Mouse (Mus musculus) limb, embryonic 10.5 days (tissue): ENCODE data around the gene Shld2. TPM values are rescaled to one million over a fixed set of nuclear protein-coding genes. Genes with fewer than 3 reads are reported as not detected.
A peak's percentile ranks its signal among the peaks of the same experiment; 100 is the strongest.

Experiments used
- DNase-seq: peaks from one replicate; pipeline ENCODE4 v3.0.0-alpha.2; 2017; ENCODE audit warnings: low spot score
- H3K27ac ChIP-seq: fragments of 300-500 bp; sonication (generic); 2 replicates; pipeline ENCODE4 v1.5.1; 2016; ENCODE audit warnings: mild to moderate bottlenecking
- H3K27me3 ChIP-seq: fragments of 300-500 bp; sonication (generic); 2 replicates; pipeline ENCODE4 v1.6.1; 2016; ENCODE audit warnings: low read depth, mild to moderate bottlenecking; ENCODE audit not compliant: poor library complexity, severe bottlenecking
- H3K36me3 ChIP-seq: fragments of 300-500 bp; sonication (generic); 2 replicates; pipeline ENCODE4 v1.6.1; 2016; ENCODE audit warnings: mild to moderate bottlenecking, moderate library complexity
- H3K4me1 ChIP-seq: fragments of 300-500 bp; sonication (generic); 2 replicates; pipeline ENCODE4 v1.6.1; 2016
- H3K4me3 ChIP-seq: fragments of 300-500 bp; sonication (generic); 2 replicates; pipeline ENCODE4 v1.5.1; 2016; ENCODE audit warnings: mild to moderate bottlenecking, moderate library complexity
- H3K9me3 ChIP-seq: fragments of 300-500 bp; sonication (generic); replicated peaks from 2 replicates; pipeline ENCODE4 v1.6.1; 2016; ENCODE audit warnings: mild to moderate bottlenecking
- WGBS: fragments of 180-500 bp; shearing (Covaris S2); methylation state at CpG from one replicate; pipeline ENCODE4 v1.1.7; 2016; 5-methylcytosine and 5-hydroxymethylcytosine counted together
- polyA plus RNA-seq: library from polyadenylated mRNA; unstranded; fragments of >200 nt; fragmentation: Nextera tagmentation; extraction: Ambion mirVana; gene quantifications from 2 replicates; pipeline ENCODE4 v1.2.1, GENCODE M21; 2016

Shld2 gene
- polyA plus RNA-seq, 1 experiment from 2014 or later, result 9.6 TPM

- no peaks in the 10 kb centered on the region for H3K36me3 ChIP-seq
- DNase-seq, result no peak
- H3K27me3 ChIP-seq, result peaks cover 48% of the 10 kb centered on the region
- no peak overlapping the region for H3K27ac ChIP-seq
- no peaks in the 10 kb centered on the region for H3K9me3 ChIP-seq
- peaks cover 9% of the 10 kb centered on the region for H3K4me1 ChIP-seq
- H3K4me3 ChIP-seq, result no peak overlapping the region
- 73% methylated on average over 5 of the region's 5 CpGs for WGBS
Observed at GRCm38 (mm10) chr14:34221416-34222077, 88.7 kb downstream of the Shld2 start.

GRCm38 (mm10) chr14:34220426-34220825 is 89.9 kb downstream of the Shld2 start:
- Histone ChIP-seq H3K27ac (no peak overlapping the region), H3K27me3 (peaks cover 48% of the 10 kb centered on the region), H3K4me1 (peaks cover 7% of the 10 kb centered on the region), H3K4me3 (no peak overlapping the region), H3K36me3 (no peaks in the 10 kb centered on the region), H3K9me3 (no peaks in the 10 kb centered on the region)
- WGBS, result 78% methylated on average over 5 of the region's 5 CpGs
- no peak for DNase-seq

- Histone ChIP-seq H3K27me3 (peaks cover 48% of the 10 kb centered on the region), H3K4me1 (peaks cover 7% of the 10 kb centered on the region), H3K27ac (0 out of 2 replicates have a peak overlapping the region, but pooled peaks have one; percentile 40), H3K4me3 (peak overlapping the region; percentile 51), H3K9me3 (no peaks in the 10 kb centered on the region), H3K36me3 (no peaks in the 10 kb centered on the region)
- peak; percentile 44 for DNase-seq
- 3% methylated on average over 29 of the region's 29 CpGs for WGBS
Observed at GRCm38 (mm10) chr14:34219786-34220198, 90.5 kb downstream of the Shld2 start.

- no peak for DNase-seq
- peaks cover 7% of the 10 kb centered on the region for H3K4me1 ChIP-seq
- no peaks in the 10 kb centered on the region for H3K36me3 ChIP-seq
- 0 out of 2 replicates have a peak within 1 kb of the TSS, but pooled peaks have one; percentile 40 for H3K27ac ChIP-seq
- H3K4me3 ChIP-seq, result peak within 1 kb of the TSS; percentile 51
- 53% methylated on average over 6 of the region's 6 CpGs for WGBS
- H3K9me3 ChIP-seq, result no peaks in the 10 kb centered on the region
- H3K27me3 ChIP-seq, result peaks cover 48% of the 10 kb centered on the region
Observed at GRCm38 (mm10) chr14:34219295-34219694, 91.0 kb downstream of the Shld2 start, which contains the start of gene Syt15. Gene Syt15, plus strand, starts transcription at chr14:34219595.

GRCm38 (mm10) chr14:34215451-34216127 is 94.7 kb downstream of the Shld2 start:
- no peaks in the 10 kb centered on the region for H3K36me3 ChIP-seq
- H3K27me3 ChIP-seq, result peaks cover 28% of the 10 kb centered on the region
- no peak for DNase-seq
- peaks cover 7% of the 10 kb centered on the region for H3K4me1 ChIP-seq
- 77% methylated on average over 6 of the region's 6 CpGs for WGBS
- H3K4me3 ChIP-seq, result no peak overlapping the region
- H3K27ac ChIP-seq, result no peak overlapping the region
- no peaks in the 10 kb centered on the region for H3K9me3 ChIP-seq

- DNase-seq, result no peak
- Histone ChIP-seq H3K36me3 (no peaks in the 10 kb centered on the region), H3K9me3 (no peaks in the 10 kb centered on the region), H3K4me3 (no peak overlapping the region), H3K4me1 (no peaks in the 10 kb centered on the region), H3K27me3 (no peaks in the 10 kb centered on the region), H3K27ac (no peak overlapping the region)
- 90% methylated on average over 4 of the region's 4 CpGs for WGBS
Observed at GRCm38 (mm10) chr14:34209942-34210341, 100.4 kb downstream of the Shld2 start.

GRCm38 (mm10) chr14:34209080-34209479 is 101.2 kb downstream of the Shld2 start:
- Histone ChIP-seq H3K27me3 (no peaks in the 10 kb centered on the region), H3K36me3 (no peaks in the 10 kb centered on the region), H3K4me1 (no peaks in the 10 kb centered on the region), H3K4me3 (no peak overlapping the region), H3K27ac (no peak overlapping the region), H3K9me3 (no peaks in the 10 kb centered on the region)
- DNase-seq, result no peak
- 66% methylated on average over 4 of the region's 4 CpGs for WGBS

GRCm38 (mm10) chr14:34208651-34209050 is 101.6 kb downstream of the Shld2 start:
- no peak overlapping the region for H3K27ac ChIP-seq
- no peaks in the 10 kb centered on the region for H3K9me3 ChIP-seq
- DNase-seq, result no peak
- 0 out of 2 replicates have a peak, but pooled peaks cover 3% of the 10 kb centered on the region for H3K27me3 ChIP-seq
- no peaks in the 10 kb centered on the region for H3K36me3 ChIP-seq
- 50% methylated on average over 2 of the region's 2 CpGs for WGBS
- H3K4me1 ChIP-seq, result no peaks in the 10 kb centered on the region
- no peak overlapping the region for H3K4me3 ChIP-seq

GRCm38 (mm10) chr14:34207996-34208395 is 102.3 kb downstream of the Shld2 start:
- Histone ChIP-seq H3K27me3 (0 out of 2 replicates have a peak, but pooled peaks cover 8% of the 10 kb centered on the region), H3K4me1 (no peaks in the 10 kb centered on the region), H3K36me3 (no peaks in the 10 kb centered on the region), H3K9me3 (no peaks in the 10 kb centered on the region), H3K4me3 (no peak overlapping the region), H3K27ac (no peak overlapping the region)
- WGBS, result 75% methylated on average over 6 of the region's 6 CpGs
- no peak for DNase-seq

GRCm38 (mm10) chr14:34201231-34202035 is 108.9 kb downstream of the Shld2 start, which contains the start of gene Gprin2:
Gene Gprin2, minus strand, starts transcription at chr14:34201653.
- Histone ChIP-seq H3K36me3 (no peaks in the 10 kb centered on the region), H3K27ac (peak within 1 kb of the TSS; percentile 65), H3K27me3 (peaks cover 51% of the 10 kb centered on the region), H3K4me3 (peak within 1 kb of the TSS; percentile 80), H3K9me3 (no peaks in the 10 kb centered on the region), H3K4me1 (peaks cover 20% of the 10 kb centered on the region)
- 3% methylated on average over 47 of the region's 52 CpGs for WGBS
- DNase-seq, result peak; percentile 62

GRCm38 (mm10) chr14:34200738-34201230 is 109.5 kb downstream of the Shld2 start:
- peaks cover 51% of the 10 kb centered on the region for H3K27me3 ChIP-seq
- H3K9me3 ChIP-seq, result no peaks in the 10 kb centered on the region
- H3K36me3 ChIP-seq, result no peaks in the 10 kb centered on the region
- peak overlapping the region; percentile 80 for H3K4me3 ChIP-seq
- peaks cover 26% of the 10 kb centered on the region for H3K4me1 ChIP-seq
- peak; percentile 57 for DNase-seq
- WGBS, result 3% methylated on average over 19 of the region's 19 CpGs
- peak overlapping the region; percentile 65 for H3K27ac ChIP-seq

- Histone ChIP-seq H3K27ac (peak overlapping the region; percentile 64), H3K4me1 (peaks cover 28% of the 10 kb centered on the region), H3K9me3 (no peaks in the 10 kb centered on the region), H3K36me3 (no peaks in the 10 kb centered on the region), H3K27me3 (peaks cover 36% of the 10 kb centered on the region), H3K4me3 (no peak overlapping the region)
- 27% methylated on average over 4 of the region's 4 CpGs for WGBS
- no peak for DNase-seq
Observed at GRCm38 (mm10) chr14:34196706-34197105, 113.6 kb downstream of the Shld2 start.
